Mouse (Mus musculus) T-helper 1 cell (primary cell): ENCODE results near the gene Slc31a2.

ENCODE experiments used
- in situ Hi-C: fragments of 300-600 bp; cut with MboI, MseI; formaldehyde crosslinking; loops from one replicate; pipeline ENCODE4 v1.15.1; 2025; ENCODE audit warnings: high pct_unique_total_duplicates

Slc31a2 gene

GRCm38 (mm10) chr4:62281319-62281718, 19.0 kb downstream of the Slc31a2 start:
- in situ Hi-C loops: no loop called here

- in situ Hi-C loops: no loop called here
These were observed 20.6 kb downstream of the Slc31a2 start for GRCm38 (mm10) chr4:62282969-62283368.

GRCm38 (mm10) chr4:62285576-62285975, 23.2 kb downstream of the Slc31a2 start:
- in situ Hi-C loops: no loop called here

- in situ Hi-C loops: no loop called here
These were observed 24.1 kb downstream of the Slc31a2 start for GRCm38 (mm10) chr4:62286257-62286991.

GRCm38 (mm10) chr4:62286992-62287900, 24.9 kb downstream of the Slc31a2 start:
- in situ Hi-C loops: no loop called here

GRCm38 (mm10) chr4:62289226-62289625, 26.9 kb downstream of the Slc31a2 start:
- in situ Hi-C loops: no loop called here

GRCm38 (mm10) chr4:62290816-62291505, 28.6 kb downstream of the Slc31a2 start:
- in situ Hi-C loops: no loop called here

- in situ Hi-C loops: no loop called here
These were observed 30.3 kb downstream of the Slc31a2 start for GRCm38 (mm10) chr4:62292461-62293180.

GRCm38 (mm10) chr4:62293219-62293861, 31.0 kb downstream of the Slc31a2 start:
- in situ Hi-C loops: no loop called here

GRCm38 (mm10) chr4:62294741-62295140, 32.4 kb downstream of the Slc31a2 start:
- in situ Hi-C loops: no loop called here

GRCm38 (mm10) chr4:62297280-62298130, 35.1 kb downstream of the Slc31a2 start:
- in situ Hi-C loops: no loop called here

- in situ Hi-C loops: no loop called here
These were observed 37.6 kb downstream of the Slc31a2 start for GRCm38 (mm10) chr4:62300001-62300400.

GRCm38 (mm10) chr4:62302795-62303194, 40.4 kb downstream of the Slc31a2 start:
- in situ Hi-C loops: no loop called here

GRCm38 (mm10) chr4:62303288-62303687, 40.9 kb downstream of the Slc31a2 start:
- in situ Hi-C loops: no loop called here

GRCm38 (mm10) chr4:62306301-62306700, 43.9 kb downstream of the Slc31a2 start:
- in situ Hi-C loops: no loop called here

GRCm38 (mm10) chr4:62306840-62307239, 44.5 kb downstream of the Slc31a2 start:
- in situ Hi-C loops: no loop called here

GRCm38 (mm10) chr4:62308406-62308805, 46.0 kb downstream of the Slc31a2 start:
- in situ Hi-C loops: no loop called here

- in situ Hi-C loops: no loop called here
These were observed 50.5 kb downstream of the Slc31a2 start for GRCm38 (mm10) chr4:62312821-62313220.

- in situ Hi-C loops: no loop called here
These were observed 51.4 kb downstream of the Slc31a2 start for GRCm38 (mm10) chr4:62313641-62314211.

GRCm38 (mm10) chr4:62314516-62314915, 52.2 kb downstream of the Slc31a2 start:
- in situ Hi-C loops: no loop called here
